Mouse (Mus musculus) c-Kit-positive CD71-negative TER-119-negative erythroid progenitor cells, embryonic 14.5 days (primary cell): ENCODE measurements around the gene Dtx4.
A peak's percentile ranks its signal among the peaks of the same experiment; 100 is the strongest.
"Not testable (repeated sequence)": the region's sequence is repeated elsewhere in the genome, so short reads cannot be mapped to it uniquely, and the experiment has no call there.

Source experiments
- DNase-seq: peaks from one replicate; pipeline ENCODE4 v3.0.0-alpha.2; 2013; ENCODE audit warnings: low read depth

The Dtx4 gene

GRCm38 (mm10) chr19:12501370-12502347 lies at the start of gene Dtx4:
TSS of gene Dtx4 (minus strand) at chr19:12501454.
- peak; percentile 94 for DNase-seq

GRCm38 (mm10) chr19:12550005-12550942 lies 49.0 kb upstream of the Dtx4 start:
- no peak for DNase-seq

GRCm38 (mm10) chr19:12549166-12549565 lies 47.9 kb upstream of the Dtx4 start:
- no peak for DNase-seq

- not testable (repeated sequence) for DNase-seq
Measured at GRCm38 (mm10) chr19:12545440-12545839, 44.2 kb upstream of the Dtx4 start, which contains the start of gene Fam111a. TSS of gene Fam111a (plus strand) at chr19:12545740.

- no peak for DNase-seq
Measured at GRCm38 (mm10) chr19:12541644-12542043, 40.4 kb upstream of the Dtx4 start.

- DNase-seq, result no peak
Measured at GRCm38 (mm10) chr19:12540727-12541126, 39.5 kb upstream of the Dtx4 start.

- no peak for DNase-seq
Measured at GRCm38 (mm10) chr19:12539975-12540374, 38.7 kb upstream of the Dtx4 start.

- no peak for DNase-seq
Measured at GRCm38 (mm10) chr19:12537168-12537567, 35.9 kb upstream of the Dtx4 start.

GRCm38 (mm10) chr19:12523377-12523776 lies 22.1 kb upstream of the Dtx4 start:
- no peak for DNase-seq

- no peak for DNase-seq
Measured at GRCm38 (mm10) chr19:12518541-12518890, 17.3 kb upstream of the Dtx4 start.

GRCm38 (mm10) chr19:12517671-12518540 lies 16.7 kb upstream of the Dtx4 start:
- peak; percentile 43 for DNase-seq

- no peak for DNase-seq
Measured at GRCm38 (mm10) chr19:12514621-12515020, 13.4 kb upstream of the Dtx4 start.

- DNase-seq, result no peak
Measured at GRCm38 (mm10) chr19:12502756-12503155, 1.5 kb upstream of the Dtx4 start.

- DNase-seq, result no peak
Measured at GRCm38 (mm10) chr19:12500881-12501311, 358 bp downstream of the Dtx4 start.

GRCm38 (mm10) chr19:12500124-12500523 lies 1.1 kb downstream of the Dtx4 start:
- DNase-seq, result no peak

GRCm38 (mm10) chr19:12499485-12499884 lies 1.8 kb downstream of the Dtx4 start:
- DNase-seq, result no peak

- DNase-seq, result no peak
Measured at GRCm38 (mm10) chr19:12498941-12499340, 2.3 kb downstream of the Dtx4 start.

GRCm38 (mm10) chr19:12498321-12498720 lies 2.9 kb downstream of the Dtx4 start:
- DNase-seq, result no peak

GRCm38 (mm10) chr19:12497909-12498308 lies 3.3 kb downstream of the Dtx4 start:
- no peak for DNase-seq

GRCm38 (mm10) chr19:12496241-12496640 lies 5.0 kb downstream of the Dtx4 start:
- no peak for DNase-seq

GRCm38 (mm10) chr19:12494972-12495535 lies 6.2 kb downstream of the Dtx4 start:
- no peak for DNase-seq
